Mouse (Mus musculus): Measurements from ENCODE around the gene Dmpk. TPM values are rescaled to one million over a fixed set of nuclear protein-coding genes. Genes with fewer than 3 reads are reported as not detected.

Gene Dmpk
- polyA plus RNA-seq, 1 experiment: 182 TPM

- TF ChIP-seq CTCF (IDR thresholded peaks at IDR 0.05; ENCODE audit: extremely low read depth, insufficient read depth, insufficient read length, insufficient replicate concordance): no peak
- TF ChIP-seq POLR2A (IDR thresholded peaks at IDR 0.05; ENCODE audit: low read depth, low read length): no peak
- H3K27me3 ChIP-seq (ENCODE audit: control insufficient read depth, insufficient read depth, low read length): 0 out of 2 replicates have a peak, but pooled peaks cover 1% of the 10 kb centered on the region
- H3K4me1 ChIP-seq (ENCODE audit: control insufficient read depth, insufficient read depth, insufficient read length): no peaks in the 10 kb centered on the region
Observed at GRCm38 (mm10) chr7:19103741-19104140, 20.1 kb downstream of the Dmpk start.

GRCm38 (mm10) chr7:19104486-19104885, 20.8 kb downstream of the Dmpk start:
- Histone ChIP-seq H3K36me3 (ENCODE audit: control insufficient read depth, insufficient read depth, low read length) (no peaks in the 10 kb centered on the region), H3K4me3 (ENCODE audit: extremely low read depth, insufficient read depth, insufficient read length) (no peak overlapping the region), H3K4me1 (ENCODE audit: control insufficient read depth, insufficient read depth, insufficient read length) (no peaks in the 10 kb centered on the region), H3K27ac (ENCODE audit: insufficient read depth, low read length) (no peak overlapping the region), H3K27me3 (ENCODE audit: control insufficient read depth, insufficient read depth, low read length) (0 out of 2 replicates have a peak, but pooled peaks cover 1% of the 10 kb centered on the region)
- no peak for DNase-seq (ENCODE audit: low read depth in 1 of 2, low spot score in 2 of 2)
- no peak for TF ChIP-seq CTCF (IDR thresholded peaks at IDR 0.05; ENCODE audit: extremely low read depth, insufficient read depth, insufficient read length, insufficient replicate concordance)
- no peak for TF ChIP-seq POLR2A (IDR thresholded peaks at IDR 0.05; ENCODE audit: low read depth, low read length)
- 73% methylated on average over 2 of the region's 2 CpGs for WGBS

More at GRCm38 (mm10) chr7:19103741-19104140, 20.1 kb downstream of the Dmpk start:
- Histone ChIP-seq H3K27ac (ENCODE audit: insufficient read depth, low read length) (no peak overlapping the region), H3K36me3 (ENCODE audit: control insufficient read depth, insufficient read depth, low read length) (no peaks in the 10 kb centered on the region), H3K4me3 (ENCODE audit: extremely low read depth, insufficient read depth, insufficient read length) (no peak overlapping the region)
- no peak for DNase-seq (ENCODE audit: low read depth in 1 of 2, low spot score in 2 of 2)

- H3K36me3 ChIP-seq (ENCODE audit: control insufficient read depth, insufficient read depth, low read length): no peaks in the 10 kb centered on the region
Observed at GRCm38 (mm10) chr7:19107436-19107835, 23.8 kb downstream of the Dmpk start.

GRCm38 (mm10) chr7:19109565-19109964, 25.9 kb downstream of the Dmpk start:
- H3K27me3 ChIP-seq (ENCODE audit: control insufficient read depth, insufficient read depth, low read length): peaks cover 2% of the 10 kb centered on the region; the same call in 1 of the 2 replicates
- H3K4me3 ChIP-seq (ENCODE audit: extremely low read depth, insufficient read depth, insufficient read length): no peak overlapping the region
- WGBS: 89% methylated on average over 1 of the region's 1 CpGs
- H3K4me1 ChIP-seq (ENCODE audit: control insufficient read depth, insufficient read depth, insufficient read length): no peaks in the 10 kb centered on the region
- no peak for DNase-seq (ENCODE audit: low read depth in 1 of 2, low spot score in 2 of 2)
- TF ChIP-seq POLR2A (IDR thresholded peaks at IDR 0.05; ENCODE audit: low read depth, low read length) (no peak), CTCF (IDR thresholded peaks at IDR 0.05; ENCODE audit: extremely low read depth, insufficient read depth, insufficient read length, insufficient replicate concordance) (no peak)
- H3K27ac ChIP-seq (ENCODE audit: insufficient read depth, low read length): no peak overlapping the region
- H3K36me3 ChIP-seq (ENCODE audit: control insufficient read depth, insufficient read depth, low read length): no peaks in the 10 kb centered on the region

More at GRCm38 (mm10) chr7:19107436-19107835, 23.8 kb downstream of the Dmpk start:
- Histone ChIP-seq H3K4me1 (ENCODE audit: control insufficient read depth, insufficient read depth, insufficient read length) (no peaks in the 10 kb centered on the region), H3K4me3 (ENCODE audit: extremely low read depth, insufficient read depth, insufficient read length) (no peak overlapping the region), H3K27me3 (ENCODE audit: control insufficient read depth, insufficient read depth, low read length) (0 out of 2 replicates have a peak, but pooled peaks cover 1% of the 10 kb centered on the region), H3K27ac (ENCODE audit: insufficient read depth, low read length) (no peak overlapping the region)
- DNase-seq (ENCODE audit: low read depth in 1 of 2, low spot score in 2 of 2): no peak
- WGBS: 65% methylated on average over 3 of the region's 3 CpGs
- no peak for TF ChIP-seq CTCF (IDR thresholded peaks at IDR 0.05; ENCODE audit: extremely low read depth, insufficient read depth, insufficient read length, insufficient replicate concordance)
- TF ChIP-seq POLR2A (IDR thresholded peaks at IDR 0.05; ENCODE audit: low read depth, low read length): no peak

GRCm38 (mm10) chr7:19118028-19118771, 34.6 kb downstream of the Dmpk start, which contains the start of gene Gm4969:
Gm4969 (minus strand) TSS chr7:19118368.
- peak in 1 of 2 experiments; percentile 33 for DNase-seq (ENCODE audit: low read depth in 1 of 2, low spot score in 2 of 2)
- WGBS: 46% methylated on average over 64 of the region's 64 CpGs
- Histone ChIP-seq H3K36me3 (ENCODE audit: control insufficient read depth, insufficient read depth, low read length) (no peaks in the 10 kb centered on the region), H3K27ac (ENCODE audit: insufficient read depth, low read length) (no peak within 1 kb of the TSS), H3K27me3 (ENCODE audit: control insufficient read depth, insufficient read depth, low read length) (0 out of 2 replicates have a peak, but pooled peaks cover 4% of the 10 kb centered on the region), H3K4me1 (ENCODE audit: control insufficient read depth, insufficient read depth, insufficient read length) (peaks cover 5% of the 10 kb centered on the region), H3K4me3 (ENCODE audit: extremely low read depth, insufficient read depth, insufficient read length) (no peak within 1 kb of the TSS)
- TF ChIP-seq CTCF (IDR thresholded peaks at IDR 0.05; ENCODE audit: extremely low read depth, insufficient read depth, insufficient read length, insufficient replicate concordance): no peak
- no peak for TF ChIP-seq POLR2A (IDR thresholded peaks at IDR 0.05; ENCODE audit: low read depth, low read length)

GRCm38 (mm10) chr7:19119083-19119482, 35.4 kb downstream of the Dmpk start:
- no peak overlapping the region for H3K4me3 ChIP-seq (ENCODE audit: extremely low read depth, insufficient read depth, insufficient read length)
- WGBS: 94% methylated on average over 8 of the region's 8 CpGs
- 0 out of 2 replicates have a peak, but pooled peaks cover 4% of the 10 kb centered on the region for H3K27me3 ChIP-seq (ENCODE audit: control insufficient read depth, insufficient read depth, low read length)

More at GRCm38 (mm10) chr7:19119083-19119482, 35.4 kb downstream of the Dmpk start:
- Histone ChIP-seq H3K36me3 (ENCODE audit: control insufficient read depth, insufficient read depth, low read length) (no peaks in the 10 kb centered on the region), H3K4me1 (ENCODE audit: control insufficient read depth, insufficient read depth, insufficient read length) (peaks cover 5% of the 10 kb centered on the region), H3K27ac (ENCODE audit: insufficient read depth, low read length) (no peak overlapping the region)
- no peak for DNase-seq (ENCODE audit: low read depth in 1 of 2, low spot score in 2 of 2)
- no peak for TF ChIP-seq CTCF (IDR thresholded peaks at IDR 0.05; ENCODE audit: extremely low read depth, insufficient read depth, insufficient read length, insufficient replicate concordance)
- TF ChIP-seq POLR2A (IDR thresholded peaks at IDR 0.05; ENCODE audit: low read depth, low read length): no peak
